Mouse (Mus musculus): Measurements from ENCODE around the gene Rnaset2b.
"Not testable (repeated sequence)": the region's sequence is repeated elsewhere in the genome, so short reads cannot be mapped to it uniquely, and the experiment has no call there.

Gene Rnaset2b

GRCm38 (mm10) chr17:6970334-6970733 lies at the start of gene Rnaset2b:
TSS of gene Rnaset2b (plus strand) at chr17:6970634.
- in situ Hi-C loops (cut with MboI, MseI), result loop anchor here (25.0 kb wide), 2 partner anchors 92 to 192 kb away; partner anchors contain the start of gene Rps6ka2

GRCm38 (mm10) chr17:6931625-6932024 lies 38.8 kb upstream of the Rnaset2b start:
- in situ Hi-C loops (cut with MboI, MseI), result not testable (repeated sequence)

GRCm38 (mm10) chr17:6942560-6942959 lies 27.9 kb upstream of the Rnaset2b start:
- in situ Hi-C loops (cut with MboI, MseI), result not testable (repeated sequence)

GRCm38 (mm10) chr17:6947637-6947983 lies 22.8 kb upstream of the Rnaset2b start:
- in situ Hi-C loops (cut with MboI, MseI), result loop anchor here (5.0 kb wide), 1 partner anchor 1000 kb away; the partner anchor contains the start of gene Rsph3a

GRCm38 (mm10) chr17:6947984-6948768 lies 22.3 kb upstream of the Rnaset2b start, which contains the start of gene Rsph3b:
TSS of gene Rsph3b (minus strand) at chr17:6948682.
- in situ Hi-C loops (cut with MboI, MseI), result loop anchor here (5.0 kb wide), 1 partner anchor 999 kb away; the partner anchor contains the start of gene Rsph3a

- in situ Hi-C loops (cut with MboI, MseI), result loop anchor here (5.0 kb wide), 1 partner anchor 999 kb away; the partner anchor contains the start of gene Rsph3a
These were observed 21.6 kb upstream of the Rnaset2b start for GRCm38 (mm10) chr17:6948769-6949228.

GRCm38 (mm10) chr17:6958881-6959280 lies 11.6 kb upstream of the Rnaset2b start:
- in situ Hi-C loops (cut with MboI, MseI), result loop anchor here (25.0 kb wide), 2 partner anchors 103 to 203 kb away; partner anchors contain the start of gene Rps6ka2

GRCm38 (mm10) chr17:6959543-6960259 lies 10.7 kb upstream of the Rnaset2b start:
- in situ Hi-C loops (cut with MboI, MseI), result loop anchor here (5.0 to 25.0 kb wide), 3 partner anchors 103 to 1203 kb away; partner anchors contain the start of gene Rps6ka2

- in situ Hi-C loops (cut with MboI, MseI), result loop anchor here (5.0 to 25.0 kb wide), 3 partner anchors 102 to 1202 kb away; partner anchors contain the start of gene Rps6ka2
These were observed 10.1 kb upstream of the Rnaset2b start for GRCm38 (mm10) chr17:6960349-6960748.

- in situ Hi-C loops (cut with MboI, MseI), result loop anchor here (5.0 to 25.0 kb wide), 3 partner anchors 102 to 1202 kb away; partner anchors contain the start of gene Rps6ka2
These were observed 9.7 kb upstream of the Rnaset2b start, which contains the start of gene Tagap1 for GRCm38 (mm10) chr17:6960776-6961175. TSS of gene Tagap1 (minus strand) at chr17:6961156.

GRCm38 (mm10) chr17:6961181-6962000 lies 9.0 kb upstream of the Rnaset2b start:
- in situ Hi-C loops (cut with MboI, MseI), result loop anchor here (5.0 to 25.0 kb wide), 3 partner anchors 101 to 1201 kb away; partner anchors contain the start of gene Rps6ka2

GRCm38 (mm10) chr17:6962339-6962738 lies 8.1 kb upstream of the Rnaset2b start:
- in situ Hi-C loops (cut with MboI, MseI), result loop anchor here (5.0 to 25.0 kb wide), 3 partner anchors 100 to 1200 kb away; partner anchors contain the start of gene Rps6ka2

GRCm38 (mm10) chr17:6962936-6963335 lies 7.5 kb upstream of the Rnaset2b start:
- in situ Hi-C loops (cut with MboI, MseI), result loop anchor here (5.0 to 25.0 kb wide), 3 partner anchors 99 to 1199 kb away; partner anchors contain the start of gene Rps6ka2

GRCm38 (mm10) chr17:6965364-6965763 lies 5.1 kb upstream of the Rnaset2b start:
- in situ Hi-C loops (cut with MboI, MseI), result loop anchor here (25.0 kb wide), 2 partner anchors 97 to 197 kb away; partner anchors contain the start of gene Rps6ka2

GRCm38 (mm10) chr17:6967673-6968072 lies 2.8 kb upstream of the Rnaset2b start:
- in situ Hi-C loops (cut with MboI, MseI), result loop anchor here (25.0 kb wide), 2 partner anchors 95 to 195 kb away; partner anchors contain the start of gene Rps6ka2

- in situ Hi-C loops (cut with MboI, MseI), result loop anchor here (25.0 kb wide), 2 partner anchors 91 to 191 kb away; partner anchors contain the start of gene Rps6ka2
These were observed 804 bp downstream of the Rnaset2b start for GRCm38 (mm10) chr17:6971238-6971637.

GRCm38 (mm10) chr17:6972836-6973396 lies 2.5 kb downstream of the Rnaset2b start:
- in situ Hi-C loops (cut with MboI, MseI), result loop anchor here (25.0 kb wide), 2 partner anchors 89 to 189 kb away; partner anchors contain the start of gene Rps6ka2

GRCm38 (mm10) chr17:6974985-6975384 lies 4.6 kb downstream of the Rnaset2b start:
- in situ Hi-C loops (cut with MboI, MseI), result loop anchor here (25.0 kb wide), 2 partner anchors 87 to 187 kb away; partner anchors contain the start of gene Rps6ka2
